Mouse (Mus musculus) mature B cell (primary cell): Measurements from ENCODE around the gene Mn1.

Experiments
- in situ Hi-C: fragments of 300-500 bp; cut with MboI; formaldehyde crosslinking; loops from 2 replicates; pipeline ENCODE4 v1.14.3; 2019

Mn1 gene

DNA sequence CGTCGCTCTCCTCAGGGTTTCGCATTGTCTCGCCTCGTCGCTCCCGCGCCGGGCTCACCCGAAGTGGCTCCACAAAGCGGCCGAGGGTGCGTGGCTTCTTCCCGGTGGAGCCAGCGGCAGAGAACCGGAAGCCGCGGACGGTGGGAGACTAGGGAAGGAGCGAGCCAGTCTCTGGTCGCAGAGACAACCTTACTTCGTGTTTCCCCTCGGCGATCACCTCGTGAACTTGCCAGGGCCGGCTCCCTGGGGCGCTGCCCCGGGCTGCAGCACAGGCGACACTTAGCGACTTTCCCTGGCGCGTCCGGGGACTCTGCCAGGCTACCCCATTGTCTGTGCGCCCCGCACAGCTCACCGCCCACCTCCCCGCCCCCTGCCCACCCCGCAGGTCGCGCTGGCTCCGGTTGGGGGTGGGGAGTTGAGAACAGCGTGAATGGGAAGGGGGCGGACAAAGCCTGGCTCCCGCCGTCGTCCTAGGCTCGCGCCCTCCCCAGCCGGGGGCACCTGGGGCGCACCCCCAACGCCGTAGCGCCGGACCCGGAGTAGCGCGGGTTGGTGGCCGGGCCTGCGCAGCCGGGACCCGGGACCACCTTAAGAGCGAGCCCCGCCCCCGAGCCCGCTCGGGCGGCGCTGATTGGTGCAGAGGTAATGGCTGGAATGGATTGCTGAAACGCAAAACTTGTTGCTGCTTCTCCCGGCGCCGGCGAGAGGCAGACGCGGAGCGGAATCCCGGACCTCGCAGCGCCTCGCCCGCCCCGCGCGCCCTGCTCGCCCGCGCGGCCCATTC, at the start of gene Mn1:
TSS of gene Mn1 (plus strand) at position 772 of the 784 bp plus-strand sequence.
- in situ Hi-C loops = loop anchor here (25.0 kb wide), 1 partner anchor 746 kb away; no protein-coding TSS in a partner anchor

DNA sequence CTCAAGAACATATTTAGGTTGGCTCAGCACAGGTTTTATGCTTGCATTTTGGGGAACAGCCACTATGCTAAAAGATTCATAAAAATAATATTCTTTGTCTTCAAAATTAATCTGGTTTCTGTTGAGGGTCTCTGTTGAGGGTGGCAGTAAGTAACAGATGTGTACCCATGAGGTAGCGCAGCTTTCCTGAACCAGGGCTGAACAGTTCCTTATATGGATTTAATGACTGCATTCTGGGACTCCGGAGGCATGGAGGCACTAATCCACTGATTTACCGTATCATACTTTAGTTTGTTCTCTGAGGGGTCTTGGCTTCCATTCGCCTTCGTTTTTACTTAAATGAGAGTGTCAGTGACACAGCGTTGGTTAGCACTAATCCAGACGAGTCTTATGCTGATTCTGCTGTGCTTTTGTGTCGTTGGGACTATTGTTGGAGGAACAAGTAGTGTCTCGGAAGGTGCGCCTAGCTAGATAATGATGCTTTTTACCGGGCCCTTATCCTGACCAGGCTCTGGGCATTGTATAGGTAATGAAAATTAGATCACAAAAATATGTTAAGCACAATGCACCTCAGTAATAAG, 49.1 kb upstream of the Mn1 start:
- in situ Hi-C loops = no loop called here

DNA sequence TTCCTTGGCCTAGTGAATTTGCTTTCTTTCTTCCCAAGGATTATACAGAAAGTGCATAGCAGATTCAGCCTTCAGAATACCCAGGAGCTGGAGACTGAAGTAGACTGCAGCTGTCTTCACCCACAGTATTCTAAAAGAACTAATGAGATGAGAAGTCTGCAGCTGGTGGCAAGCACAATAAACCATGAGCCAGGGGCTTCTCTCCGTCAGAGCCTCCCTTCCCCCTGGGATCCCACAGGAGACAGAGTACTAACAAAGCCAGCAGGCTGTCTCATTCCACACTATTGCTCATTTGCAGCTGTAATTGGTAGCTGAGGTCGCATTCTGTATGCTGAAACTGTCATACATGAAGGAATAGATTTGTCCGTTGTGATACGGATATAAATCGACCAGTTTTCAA, 48.6 kb upstream of the Mn1 start:
- in situ Hi-C loops = no loop called here

DNA sequence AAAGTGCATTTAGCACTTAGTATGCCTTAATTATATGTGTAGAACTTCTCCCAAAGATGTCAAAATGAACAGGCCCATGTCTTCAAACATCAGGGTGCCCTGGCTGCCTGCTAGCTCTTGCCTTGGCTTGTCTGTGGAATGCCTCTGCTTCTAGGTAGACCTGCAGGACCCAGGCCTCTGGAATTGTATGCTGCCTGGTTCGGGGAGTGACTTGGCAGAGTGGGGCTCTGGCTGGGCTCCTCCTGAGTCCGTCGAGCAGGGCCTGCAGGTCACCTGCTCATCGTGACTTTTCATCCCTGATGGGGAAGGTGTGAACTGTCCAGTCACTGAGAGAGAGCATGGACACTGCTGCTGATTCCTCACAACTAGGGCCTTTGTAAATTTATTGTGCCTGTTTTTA, 41.5 kb upstream of the Mn1 start:
- in situ Hi-C loops = no loop called here

DNA sequence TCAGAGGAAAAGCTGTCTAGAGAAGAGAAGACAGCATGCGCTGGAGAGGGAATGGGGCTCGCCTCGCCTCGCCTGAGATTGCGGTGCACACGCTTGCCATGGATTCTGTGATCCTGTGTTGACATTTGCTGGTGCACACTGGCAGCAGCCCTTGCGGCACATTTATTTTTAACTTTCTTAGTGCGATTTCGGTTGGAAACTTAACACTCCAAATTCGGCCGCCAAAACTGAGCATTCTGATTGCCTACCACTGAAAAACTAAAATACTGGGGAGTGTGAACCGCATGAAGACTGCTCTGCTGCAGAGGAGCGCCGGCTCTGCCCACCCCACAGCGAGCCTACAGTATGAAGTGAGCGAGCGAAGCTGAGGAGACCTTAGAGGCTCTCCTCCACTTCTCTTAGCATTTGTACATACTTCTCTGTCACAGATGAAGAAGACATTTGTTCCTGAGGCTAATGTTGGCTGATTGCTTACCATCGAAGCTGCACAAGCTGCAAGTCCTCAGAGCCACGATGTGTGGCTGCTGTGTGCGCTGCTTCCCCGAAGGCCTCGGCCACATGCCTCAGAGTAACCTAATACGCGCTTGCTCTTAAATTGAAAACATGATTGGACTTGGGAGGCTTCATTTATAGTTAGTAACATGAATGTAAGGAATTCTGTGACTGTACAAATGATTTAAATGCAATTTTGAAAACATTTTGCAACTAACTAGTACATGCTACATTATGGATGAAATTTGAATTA, 40.7 kb upstream of the Mn1 start:
- in situ Hi-C loops = no loop called here

- in situ Hi-C loops = no loop called here
Observed at GRCm38 (mm10) chr5:111378126-111378993, 38.8 kb upstream of the Mn1 start.

DNA sequence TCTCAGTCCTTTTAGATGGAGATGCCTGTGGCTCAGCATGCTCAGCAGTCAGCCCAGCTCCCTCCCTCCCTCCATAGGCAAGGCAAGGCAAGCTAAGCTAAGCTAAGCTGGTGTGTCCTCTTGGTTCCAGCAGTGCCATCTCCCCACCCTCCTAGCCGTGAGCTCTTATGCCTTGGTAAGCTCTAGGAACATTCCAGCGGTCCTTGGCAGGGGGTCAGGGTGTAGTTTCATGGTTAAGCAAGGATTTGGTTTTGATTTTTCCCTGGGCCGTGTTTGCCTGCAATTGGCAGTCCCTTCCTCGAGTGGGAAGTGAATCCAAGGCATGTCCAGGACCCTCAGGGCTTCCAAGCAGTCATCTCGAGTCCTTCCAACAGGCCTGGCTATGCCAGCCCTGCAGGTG, 33.8 kb upstream of the Mn1 start:
- in situ Hi-C loops = no loop called here

GRCm38 (mm10) chr5:111390911-111391310, 26.3 kb upstream of the Mn1 start:
- in situ Hi-C loops = no loop called here

- in situ Hi-C loops = no loop called here
Observed at GRCm38 (mm10) chr5:111391485-111391884, 25.7 kb upstream of the Mn1 start.

DNA sequence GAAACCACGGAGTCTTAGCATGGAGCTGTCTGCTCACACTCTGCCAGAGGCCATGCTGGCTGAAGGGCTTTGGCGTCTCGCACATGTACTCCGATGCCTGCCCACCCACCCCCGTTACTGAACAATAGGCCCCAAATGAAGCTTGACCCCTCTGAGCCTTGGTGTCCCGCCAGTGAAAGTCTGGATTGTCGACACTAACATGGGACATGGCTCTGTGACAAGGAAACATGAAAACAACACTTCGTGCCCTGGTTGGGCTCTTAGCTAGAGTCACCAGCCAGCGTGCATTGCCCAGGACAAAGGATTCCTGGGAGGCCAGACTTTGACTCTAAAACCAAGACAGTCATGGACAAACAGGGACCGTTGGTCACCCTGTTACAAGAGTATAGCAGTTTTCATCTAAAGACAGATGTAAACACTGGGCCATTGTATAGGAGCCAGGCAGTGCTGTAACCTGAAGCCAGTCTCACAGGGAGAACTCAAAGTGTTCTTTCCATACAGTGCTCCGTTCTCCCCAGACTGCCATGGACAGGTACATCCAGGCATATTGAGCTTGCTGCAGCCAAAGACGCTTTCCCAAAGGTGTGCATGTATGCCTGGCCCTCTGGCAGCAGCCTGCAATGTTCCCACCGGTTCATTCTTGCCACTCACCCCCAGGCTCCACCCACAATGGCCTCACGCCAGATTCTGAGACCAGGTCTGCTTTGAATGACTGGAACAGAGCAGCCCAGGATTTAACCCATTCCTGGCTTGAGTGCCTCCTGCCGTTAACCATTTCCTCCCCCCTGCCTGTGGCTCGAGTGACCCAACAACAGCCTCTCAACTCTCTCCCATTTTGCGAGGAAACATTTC, 23.6 kb upstream of the Mn1 start:
- in situ Hi-C loops = no loop called here

DNA sequence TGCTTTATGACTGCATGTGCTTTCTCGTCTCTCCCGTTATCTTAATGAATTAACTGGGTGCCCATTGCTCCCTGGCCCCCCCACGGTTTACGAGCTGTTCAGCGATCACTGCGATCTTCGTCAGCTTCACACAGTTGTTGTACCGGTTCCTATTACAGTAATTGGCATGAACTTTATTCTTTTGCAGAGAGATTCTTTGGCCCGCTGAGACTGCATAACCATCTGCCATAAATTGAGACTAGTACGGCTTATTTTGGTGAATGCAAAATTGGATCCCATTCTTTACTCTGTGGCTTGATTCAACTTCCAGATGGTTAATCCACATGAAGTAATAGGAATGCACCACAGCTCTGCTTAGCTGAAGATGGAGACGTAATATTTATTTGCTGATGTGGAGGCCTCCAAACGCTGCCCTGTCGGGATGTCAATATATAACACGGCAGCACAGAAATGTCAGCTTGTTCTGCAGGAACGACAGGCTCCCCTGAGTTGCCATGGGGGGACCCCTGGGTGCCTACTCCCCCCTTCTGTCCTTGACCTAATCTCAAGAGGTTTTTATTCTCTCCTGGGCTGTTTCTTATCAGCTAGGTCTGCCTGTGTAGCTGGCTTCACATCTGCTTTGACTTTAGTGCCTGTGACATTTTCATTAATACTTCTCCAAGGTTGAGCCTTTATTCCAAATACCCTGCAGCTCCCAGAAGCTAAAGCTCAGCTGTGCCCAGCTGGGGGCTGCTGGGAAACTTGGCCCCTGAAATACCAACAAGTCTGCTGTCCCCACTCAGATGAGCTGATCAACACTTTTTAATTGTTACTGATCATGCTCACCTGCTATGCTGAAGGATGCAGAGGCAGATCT, 22.7 kb upstream of the Mn1 start:
- in situ Hi-C loops = no loop called here

GRCm38 (mm10) chr5:111395771-111396170, 21.4 kb upstream of the Mn1 start:
- in situ Hi-C loops = no loop called here

DNA sequence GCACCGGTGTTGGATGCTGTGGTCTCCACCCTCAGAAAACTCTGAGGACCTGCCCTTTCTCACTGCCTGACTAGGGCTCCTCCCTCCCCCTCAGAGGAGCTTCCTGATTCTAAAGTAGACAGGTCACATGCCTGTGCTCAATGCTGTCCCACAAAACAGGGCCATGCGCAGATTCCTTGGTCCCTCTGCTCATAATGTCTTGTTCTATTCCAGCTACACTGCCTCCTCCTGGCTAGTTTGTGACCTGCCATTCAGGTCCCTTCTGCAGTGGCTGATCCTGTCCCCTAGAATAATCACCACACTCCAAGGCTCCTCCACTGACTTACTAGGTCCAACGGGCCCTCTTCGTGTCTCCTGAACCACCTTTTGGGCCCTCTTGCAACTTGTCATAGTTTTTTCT, 21.0 kb upstream of the Mn1 start:
- in situ Hi-C loops = no loop called here

DNA sequence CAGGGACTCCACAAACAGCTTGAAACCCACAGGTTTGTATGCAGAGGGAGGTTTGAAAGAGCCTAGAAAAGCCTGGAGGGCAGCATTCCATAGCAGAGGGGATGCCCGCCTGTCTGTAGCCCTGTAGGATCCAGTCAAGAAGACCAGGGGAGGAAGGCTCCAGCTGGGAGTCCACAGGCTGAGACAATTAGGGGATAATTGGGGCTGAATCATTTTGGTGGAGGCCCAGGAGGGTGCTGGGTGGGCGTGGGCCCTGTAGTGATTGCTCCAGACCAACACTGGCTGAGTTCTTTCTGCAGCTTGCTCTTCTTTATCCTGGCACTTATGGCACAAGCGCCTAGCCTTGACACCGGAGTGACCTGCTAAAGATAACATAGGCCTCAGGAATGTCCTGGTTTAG, 18.7 kb upstream of the Mn1 start:
- in situ Hi-C loops = no loop called here

GRCm38 (mm10) chr5:111399271-111399670, 17.9 kb upstream of the Mn1 start:
- in situ Hi-C loops = no loop called here

GRCm38 (mm10) chr5:111401879-111402650, 15.1 kb upstream of the Mn1 start:
- in situ Hi-C loops = loop anchor here (25.0 kb wide), 1 partner anchor 760 kb away; no protein-coding TSS in a partner anchor

DNA sequence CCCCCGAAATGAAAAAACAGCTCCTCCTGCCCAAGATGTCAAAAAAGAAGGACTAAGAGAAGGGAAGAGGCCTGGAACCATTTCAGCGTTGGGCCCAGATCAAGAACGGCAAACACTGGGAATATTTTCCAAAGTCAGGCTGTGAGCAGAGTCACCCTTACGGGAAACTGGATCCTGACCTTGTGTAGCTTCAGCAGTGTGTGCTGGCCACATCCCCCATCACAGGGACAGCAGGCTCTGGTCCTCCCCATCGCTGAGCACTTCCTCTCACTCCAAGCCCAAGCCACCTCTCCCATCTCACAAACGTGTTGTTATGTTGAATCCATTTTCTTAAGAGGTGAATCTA, 14.5 kb upstream of the Mn1 start:
- in situ Hi-C loops = loop anchor here (25.0 kb wide), 1 partner anchor 760 kb away; no protein-coding TSS in a partner anchor

DNA sequence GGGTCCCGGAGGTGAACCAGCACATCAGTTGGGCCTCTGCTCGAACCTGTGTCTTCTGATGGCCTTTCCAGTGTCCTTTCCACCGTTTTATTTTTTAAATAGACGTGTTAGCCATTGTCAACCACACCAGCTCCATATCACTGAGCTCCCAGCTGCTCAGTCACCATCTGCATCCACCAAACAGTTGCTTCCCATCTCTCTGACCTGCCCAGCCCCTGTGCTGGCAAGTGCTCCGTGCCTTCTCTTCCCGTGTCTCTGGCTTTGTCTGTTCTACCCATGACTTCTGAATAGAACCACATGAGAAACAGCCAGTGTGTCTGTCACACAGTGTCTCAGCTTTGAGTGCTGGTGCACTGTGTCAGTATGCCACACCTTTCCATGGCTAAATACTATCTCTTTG, 12.4 kb upstream of the Mn1 start:
- in situ Hi-C loops = loop anchor here (25.0 kb wide), 1 partner anchor 758 kb away; no protein-coding TSS in a partner anchor

DNA sequence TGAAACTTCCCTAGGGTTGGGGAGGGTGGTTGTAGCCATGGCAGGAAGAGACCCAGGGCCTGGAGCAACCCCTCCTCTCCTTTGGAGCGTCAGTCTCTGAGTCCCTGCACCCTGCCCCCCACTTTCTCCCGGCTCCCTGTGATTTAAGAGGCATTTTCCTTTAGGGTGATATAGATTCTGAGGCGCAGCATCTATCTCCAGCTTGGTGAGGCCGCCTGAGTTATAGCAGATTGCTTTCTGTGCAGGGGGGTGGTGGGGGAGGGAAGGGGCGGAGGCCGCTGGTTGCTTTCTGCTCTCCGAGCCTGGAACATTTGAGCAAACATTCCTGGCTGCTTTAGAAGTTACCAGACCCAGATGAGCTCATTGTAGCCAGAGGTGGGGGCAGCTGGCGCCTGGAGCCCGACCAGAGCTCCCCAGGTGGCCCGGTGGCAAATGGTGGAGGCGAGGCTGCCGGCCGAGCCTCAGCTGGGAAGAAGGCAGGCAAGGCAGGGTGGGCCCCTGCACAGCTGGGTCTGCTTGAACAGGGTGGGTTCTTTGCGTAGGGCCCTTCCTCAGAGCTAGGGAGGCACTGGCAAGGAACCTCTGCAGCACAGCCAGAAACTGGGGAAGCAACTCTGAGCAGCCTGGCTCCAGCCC, 8.6 kb upstream of the Mn1 start:
- in situ Hi-C loops = loop anchor here (25.0 kb wide), 1 partner anchor 754 kb away; no protein-coding TSS in a partner anchor
